Mouse (Mus musculus): ENCODE measurements around the gene Il31.
"Not testable (repeated sequence)": the region's sequence is repeated elsewhere in the genome, so short reads cannot be mapped to it uniquely, and the experiment has no call there.

Gene Il31

DNA sequence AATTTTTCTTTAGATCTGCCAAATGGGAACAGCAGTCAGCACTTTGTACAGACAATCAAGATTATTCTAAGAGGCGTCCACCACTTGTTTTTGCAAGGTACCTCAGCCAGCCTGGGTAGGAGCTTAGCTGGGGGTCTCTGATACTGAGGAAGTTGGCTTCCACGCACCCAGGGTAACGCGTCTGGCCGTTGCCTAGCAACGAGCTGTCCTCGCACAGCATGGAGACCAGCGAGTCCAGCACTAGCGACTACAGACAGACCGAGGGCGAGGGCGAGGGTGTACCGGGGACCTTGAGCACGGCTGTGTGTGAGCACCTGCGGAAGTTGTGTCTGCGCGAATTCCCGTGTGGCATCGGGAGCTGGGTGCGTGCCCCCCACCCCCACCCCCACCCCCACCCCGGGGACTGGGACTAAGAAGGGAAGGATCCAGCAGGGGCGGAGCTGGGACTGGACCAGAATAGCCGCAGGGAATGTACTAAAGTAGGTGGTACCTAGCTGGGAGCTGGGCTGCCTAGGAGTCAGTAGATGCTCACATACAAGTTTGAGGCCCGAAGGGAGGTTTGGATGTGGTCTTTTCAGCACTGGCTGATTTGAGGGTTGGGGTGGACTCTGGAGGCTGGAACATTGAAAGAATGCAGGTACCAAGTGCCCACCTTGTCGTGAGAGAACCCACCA is at the start of gene Il31, which contains the start of gene Lrrc43:
Il31 (minus strand) TSS at position 378 of the 674 bp plus-strand sequence.
Lrrc43 (plus strand) TSS at position 194 of the 674 bp plus-strand sequence.
- DNase-seq (ENCODE audit: low read depth) = no peak

DNA sequence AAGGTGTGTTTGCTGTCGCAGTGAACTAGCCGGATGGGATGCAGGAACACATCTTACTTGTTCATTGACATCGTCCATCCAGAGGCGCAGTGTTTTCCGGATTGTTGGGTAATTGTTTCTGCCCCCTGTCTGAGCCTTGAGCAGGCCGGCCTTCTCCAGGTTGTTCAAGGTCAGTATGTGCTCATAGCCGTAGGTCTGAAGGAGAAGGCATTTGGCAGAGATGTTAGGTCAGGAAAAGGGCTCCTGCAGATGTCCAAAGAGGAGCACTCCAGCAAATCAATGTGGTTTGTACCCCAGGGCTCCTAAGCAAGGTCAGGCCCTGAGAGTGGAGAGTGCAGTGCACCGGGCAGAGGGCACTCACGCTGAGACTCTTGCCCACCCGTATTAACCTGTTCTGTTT is 44.5 kb upstream of the Il31 start:
- DNase-seq (ENCODE audit: low read depth) = no peak

DNA sequence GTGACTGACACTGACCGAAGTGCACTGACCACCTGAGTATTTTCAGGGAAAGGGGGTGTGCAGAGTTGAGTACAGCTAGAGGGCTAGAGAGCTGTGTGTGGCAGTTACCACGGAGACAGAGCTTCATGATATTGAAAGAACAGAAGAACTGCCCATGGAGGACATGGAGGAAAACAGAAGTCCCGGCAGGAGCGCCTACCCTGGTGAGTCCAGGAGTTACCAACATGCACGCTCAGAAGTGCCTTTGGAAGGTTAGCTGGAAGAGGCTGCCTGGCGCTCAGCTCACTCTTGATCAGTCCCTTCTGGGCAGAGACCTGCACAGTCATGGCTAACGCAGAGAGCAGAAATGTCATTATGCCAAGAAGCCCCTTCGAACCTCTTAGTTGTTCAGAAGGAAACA is 40.8 kb upstream of the Il31 start:
- DNase-seq (ENCODE audit: low read depth) = no peak

DNA sequence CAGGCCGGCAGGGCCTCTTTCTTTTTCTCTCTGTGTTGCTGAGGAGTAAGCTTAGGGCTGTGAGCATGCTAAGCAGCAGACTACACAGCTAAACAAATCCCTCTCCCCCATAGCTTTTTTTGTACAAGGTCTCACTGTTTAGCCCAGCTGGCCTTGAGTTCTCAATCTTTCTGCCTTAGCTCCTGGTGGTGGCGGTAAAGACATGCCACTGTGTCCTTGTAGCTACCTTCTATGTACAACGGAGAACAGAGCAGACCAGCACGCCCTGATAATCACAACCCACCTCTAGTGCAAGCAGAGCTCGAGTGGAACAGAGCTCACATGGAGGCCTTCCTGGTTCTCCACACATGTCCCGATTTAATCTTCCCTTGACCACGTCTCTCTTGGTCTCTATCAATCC is 39.4 kb upstream of the Il31 start:
- no peak for DNase-seq (ENCODE audit: low read depth)

DNA sequence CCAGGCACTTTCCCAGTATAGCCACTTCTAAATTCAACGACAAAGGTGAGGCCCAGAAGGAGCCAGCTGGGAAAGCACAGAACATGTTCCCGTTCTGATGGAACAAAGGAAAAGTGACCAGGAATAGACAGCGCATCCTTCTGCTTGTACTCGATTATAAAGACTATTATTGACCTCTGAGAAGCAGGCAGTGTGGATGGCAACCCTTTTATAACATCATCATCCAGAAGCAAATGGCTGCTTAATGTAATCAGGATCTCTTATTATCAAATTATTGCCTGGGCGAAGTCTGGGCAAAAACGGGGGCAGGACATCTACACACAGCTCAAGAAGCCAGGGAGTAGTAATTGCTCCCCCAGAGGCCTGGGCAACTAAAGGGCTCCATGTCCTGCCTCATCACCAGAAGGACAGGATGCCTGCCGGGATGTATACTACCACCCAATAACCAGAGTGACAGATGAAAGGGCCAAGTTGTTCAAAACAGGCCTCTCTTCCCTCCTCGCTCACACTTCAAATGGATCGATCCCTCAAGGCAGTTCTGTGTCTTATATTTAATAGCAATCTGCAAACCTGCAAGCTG is 36.7 kb upstream of the Il31 start:
- DNase-seq (ENCODE audit: low read depth) = no peak

DNA sequence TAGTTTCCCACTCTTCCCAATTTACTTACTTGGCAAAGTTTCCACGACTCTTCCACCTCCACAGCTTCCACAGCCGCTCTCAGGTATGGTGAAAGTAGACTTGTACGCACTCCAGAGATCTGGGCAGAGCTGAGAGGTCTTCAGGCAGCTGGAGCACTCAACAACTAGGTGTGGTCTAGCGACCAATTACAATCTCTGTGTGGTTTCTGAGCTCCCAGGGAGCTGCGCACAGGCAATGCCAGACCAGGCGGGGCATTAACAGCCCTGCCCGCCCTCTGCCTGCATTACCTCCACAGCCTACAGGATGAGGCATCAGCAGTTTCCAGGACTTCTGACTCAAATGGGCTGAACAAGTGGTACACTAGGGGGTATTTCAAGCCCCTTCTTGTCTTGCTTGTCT is 36.0 kb upstream of the Il31 start, which contains the start of gene Gm49027:
Gm49027 (minus strand) TSS at position 208 of the 400 bp plus-strand sequence.
- DNase-seq (ENCODE audit: low read depth) = no peak

DNA sequence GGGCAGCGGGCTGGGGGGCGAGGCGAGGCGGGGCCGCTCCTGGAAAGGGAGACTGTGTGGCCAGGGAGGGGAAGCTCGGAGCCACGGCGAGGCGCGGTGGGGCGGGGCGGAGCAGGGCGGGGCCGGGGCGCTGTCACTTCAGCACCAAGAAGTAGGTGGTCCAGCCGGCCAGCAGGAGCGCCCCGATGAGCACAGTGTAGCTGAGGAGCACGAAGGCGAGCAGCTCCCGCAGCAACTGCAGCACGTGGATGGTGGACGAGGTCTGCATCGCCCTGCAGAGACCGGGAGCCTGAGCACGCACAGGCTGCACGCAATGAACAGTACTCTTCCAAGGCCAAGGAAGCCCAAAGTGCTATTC is 35.1 kb upstream of the Il31 start:
- no peak for DNase-seq (ENCODE audit: low read depth)

DNA sequence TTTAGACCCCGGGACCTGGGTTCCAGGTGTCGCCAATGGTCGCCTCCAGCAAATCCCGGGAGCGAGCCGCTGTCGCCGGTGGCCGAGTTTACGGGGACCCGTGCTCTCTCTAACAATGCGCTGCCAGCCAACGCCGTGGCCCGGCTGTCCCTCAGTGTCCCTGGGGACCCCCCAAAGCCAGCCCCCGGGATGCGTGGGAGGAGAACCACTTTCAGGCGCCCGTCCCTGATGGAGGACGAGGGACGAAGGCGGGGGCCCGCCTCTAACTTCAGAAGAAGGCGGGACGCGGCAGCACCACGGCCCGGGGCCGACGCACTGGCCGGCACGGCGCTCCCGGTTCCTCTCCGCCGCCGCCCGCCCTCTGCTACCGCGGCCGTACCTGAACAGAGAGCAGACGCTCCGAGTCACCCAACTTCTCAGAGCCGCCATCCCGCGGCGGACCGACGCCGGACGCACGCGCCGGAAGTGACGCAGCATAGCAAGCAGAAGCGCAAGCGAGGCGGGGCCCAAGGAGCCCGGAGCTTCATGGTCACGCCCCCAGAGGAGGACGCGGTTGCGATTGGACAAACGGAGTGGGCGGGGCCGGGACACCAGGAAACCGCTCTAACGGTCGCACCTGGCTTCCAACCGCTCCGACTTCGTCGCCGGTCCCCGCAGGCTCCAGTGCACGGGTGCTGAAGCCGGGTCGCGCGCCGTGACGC is 34.6 kb upstream of the Il31 start, which contains the start of gene Diablo:
Diablo (minus strand) TSS at position 485 of the 701 bp plus-strand sequence.
- DNase-seq (ENCODE audit: low read depth) = peak; percentile 98

DNA sequence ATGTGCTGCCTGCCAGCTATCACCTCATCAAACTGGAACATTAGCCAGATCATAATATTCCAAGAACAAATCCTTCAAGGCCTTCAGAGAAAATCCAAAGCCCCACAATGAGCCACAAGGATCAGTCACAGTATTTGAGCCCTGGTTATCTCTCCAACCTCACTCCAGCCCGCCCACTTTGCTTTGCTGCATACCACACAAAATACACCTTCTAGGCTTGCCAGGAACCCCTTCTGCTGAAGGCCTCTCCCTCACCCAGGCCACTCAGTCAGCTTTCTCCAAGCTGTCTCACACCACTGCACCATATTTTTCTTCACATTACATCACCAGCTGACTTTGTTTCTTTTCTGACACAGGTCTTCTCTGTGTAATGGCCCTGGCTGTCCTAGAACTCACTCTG is 32.9 kb upstream of the Il31 start:
- DNase-seq (ENCODE audit: low read depth) = no peak

DNA sequence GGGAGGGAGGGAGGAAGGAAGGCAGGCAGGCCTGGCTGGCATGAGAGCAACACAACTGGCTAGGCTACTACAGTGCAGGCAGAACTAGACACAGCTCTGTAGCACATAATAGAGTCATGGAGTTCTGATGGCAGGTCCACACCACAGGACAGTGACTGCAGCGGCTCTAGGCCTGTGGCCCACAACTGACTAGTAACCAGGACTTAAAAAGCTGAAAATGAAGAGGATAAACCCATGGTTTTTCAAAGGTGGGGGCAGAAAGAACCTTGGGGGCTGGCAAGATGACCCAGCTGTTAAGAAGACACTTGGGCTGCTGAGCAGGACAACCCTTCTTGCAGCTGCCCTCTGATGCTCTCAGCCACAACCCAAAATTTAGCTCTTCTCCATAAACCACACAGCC is 32.3 kb upstream of the Il31 start:
- DNase-seq (ENCODE audit: low read depth) = no peak

DNA sequence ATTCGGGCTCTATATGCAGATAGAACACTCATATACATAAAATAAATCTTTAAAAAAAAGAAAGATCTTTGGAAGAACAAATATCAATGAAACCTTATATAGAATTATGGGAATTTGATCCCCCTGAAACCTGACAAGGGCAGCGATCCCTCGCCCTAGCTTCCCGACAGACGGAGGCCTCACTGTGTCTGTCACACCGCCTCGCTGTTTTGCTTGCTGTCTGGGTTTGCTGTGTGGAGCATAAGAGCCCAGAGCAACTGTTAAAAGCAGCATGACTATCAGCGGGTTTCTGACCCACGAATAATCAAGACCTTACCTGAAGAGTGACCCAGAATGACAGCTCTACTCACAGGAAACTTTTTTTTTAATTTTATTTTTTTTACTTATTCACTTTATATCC is 31.4 kb upstream of the Il31 start:
- DNase-seq (ENCODE audit: low read depth) = no peak

DNA sequence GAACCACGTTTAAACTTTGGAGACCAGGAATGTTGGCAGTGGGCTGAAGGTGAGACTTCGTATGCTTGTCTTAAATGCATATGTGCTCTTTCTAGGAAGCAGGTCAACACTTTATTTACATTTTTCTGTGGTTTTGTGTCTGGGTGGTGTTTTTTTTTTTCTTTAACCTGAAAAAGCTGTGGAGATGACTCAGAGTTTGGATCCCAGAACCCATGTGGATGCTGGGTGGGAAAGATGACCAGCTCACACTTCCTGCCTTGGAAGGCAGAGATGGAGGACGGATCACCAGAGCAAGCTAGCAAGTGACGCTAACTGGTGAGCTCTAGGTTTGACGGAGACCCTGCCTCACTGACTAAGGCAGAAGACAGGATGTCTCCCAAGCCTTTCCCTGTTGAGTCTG is 25.6 kb upstream of the Il31 start:
- DNase-seq (ENCODE audit: low read depth) = no peak

DNA sequence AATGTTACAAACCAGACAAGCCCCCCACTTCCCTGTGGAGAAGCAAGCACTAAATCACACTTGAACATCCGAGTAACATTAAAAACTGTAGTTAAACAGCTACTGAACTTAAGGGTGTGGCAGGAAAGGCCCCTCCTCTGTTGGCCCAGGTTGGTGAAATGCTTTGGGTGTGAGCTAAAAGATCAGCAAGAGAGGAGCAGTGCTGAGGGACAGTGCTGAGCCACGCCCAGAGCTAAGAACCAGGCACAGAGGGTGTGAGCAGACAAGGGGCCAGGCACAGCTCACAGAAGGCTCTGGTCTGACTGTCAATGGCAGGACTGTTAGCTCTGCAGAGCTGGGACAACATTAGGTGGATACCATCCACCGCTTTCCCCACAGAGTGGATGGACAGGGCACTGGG is 22.8 kb upstream of the Il31 start:
- no peak for DNase-seq (ENCODE audit: low read depth)

DNA sequence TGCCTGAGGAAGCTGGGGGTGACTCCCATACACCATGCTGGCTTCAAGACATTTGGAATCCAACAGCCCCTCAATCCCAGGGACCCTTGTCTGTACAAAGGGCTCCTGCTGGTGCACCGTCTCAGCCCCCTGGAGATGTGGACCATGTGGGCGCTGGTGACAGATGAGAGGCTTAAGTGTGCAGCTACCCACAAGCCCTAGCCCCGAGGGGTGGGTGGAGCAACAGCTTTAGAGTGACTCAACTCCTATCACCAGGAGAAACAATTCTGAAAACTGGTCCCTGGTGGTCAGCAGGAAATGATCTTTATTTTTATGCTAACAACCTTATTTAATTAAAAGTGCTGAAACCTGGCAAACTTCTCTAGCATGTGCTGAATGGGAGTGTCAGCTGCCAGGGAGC is 22.1 kb upstream of the Il31 start:
- DNase-seq (ENCODE audit: low read depth) = not testable (repeated sequence)

DNA sequence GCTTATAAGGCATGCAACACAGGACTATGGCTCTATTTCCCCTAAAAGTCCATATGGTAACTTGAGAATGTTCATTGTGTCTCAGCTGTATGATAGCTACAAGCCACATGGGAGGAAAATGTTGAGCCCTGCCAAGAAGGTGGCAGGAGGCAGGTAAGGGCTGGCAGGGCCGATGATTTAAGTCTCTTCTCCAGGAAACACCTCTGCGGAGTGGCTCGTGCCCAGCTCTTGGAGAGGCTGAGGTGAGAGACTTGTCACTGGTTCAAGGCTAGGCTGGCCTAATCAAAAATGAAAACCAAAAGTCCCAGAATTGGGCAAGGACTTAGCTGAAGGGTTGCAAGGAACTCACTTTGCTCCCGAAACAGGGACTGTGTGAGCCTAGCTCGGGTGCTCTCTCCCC is 20.9 kb upstream of the Il31 start, which contains the start of gene B3gnt4:
B3gnt4 (plus strand) TSS at position 301 of the 400 bp plus-strand sequence.
- no peak for DNase-seq (ENCODE audit: low read depth)

DNA sequence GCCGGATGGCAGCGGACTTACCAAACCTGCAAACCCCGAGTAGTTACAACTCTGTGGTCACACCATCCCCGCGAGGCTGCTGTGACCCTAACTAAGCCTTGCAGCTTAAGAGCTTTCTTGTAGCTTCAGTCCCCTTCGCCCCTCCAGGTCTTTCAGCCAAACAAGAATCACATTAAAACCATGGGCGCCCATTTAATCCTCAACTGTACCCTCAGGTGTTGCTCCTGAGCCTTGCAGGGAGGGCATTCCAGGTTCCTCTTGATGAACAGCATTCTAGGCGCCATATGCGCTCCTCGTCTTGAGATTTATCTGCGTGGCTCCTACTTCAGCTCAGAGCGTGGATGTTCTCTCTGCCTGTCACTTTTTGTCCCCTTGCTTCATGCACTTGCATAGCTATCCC is 19.6 kb upstream of the Il31 start:
- DNase-seq (ENCODE audit: low read depth) = no peak

DNA sequence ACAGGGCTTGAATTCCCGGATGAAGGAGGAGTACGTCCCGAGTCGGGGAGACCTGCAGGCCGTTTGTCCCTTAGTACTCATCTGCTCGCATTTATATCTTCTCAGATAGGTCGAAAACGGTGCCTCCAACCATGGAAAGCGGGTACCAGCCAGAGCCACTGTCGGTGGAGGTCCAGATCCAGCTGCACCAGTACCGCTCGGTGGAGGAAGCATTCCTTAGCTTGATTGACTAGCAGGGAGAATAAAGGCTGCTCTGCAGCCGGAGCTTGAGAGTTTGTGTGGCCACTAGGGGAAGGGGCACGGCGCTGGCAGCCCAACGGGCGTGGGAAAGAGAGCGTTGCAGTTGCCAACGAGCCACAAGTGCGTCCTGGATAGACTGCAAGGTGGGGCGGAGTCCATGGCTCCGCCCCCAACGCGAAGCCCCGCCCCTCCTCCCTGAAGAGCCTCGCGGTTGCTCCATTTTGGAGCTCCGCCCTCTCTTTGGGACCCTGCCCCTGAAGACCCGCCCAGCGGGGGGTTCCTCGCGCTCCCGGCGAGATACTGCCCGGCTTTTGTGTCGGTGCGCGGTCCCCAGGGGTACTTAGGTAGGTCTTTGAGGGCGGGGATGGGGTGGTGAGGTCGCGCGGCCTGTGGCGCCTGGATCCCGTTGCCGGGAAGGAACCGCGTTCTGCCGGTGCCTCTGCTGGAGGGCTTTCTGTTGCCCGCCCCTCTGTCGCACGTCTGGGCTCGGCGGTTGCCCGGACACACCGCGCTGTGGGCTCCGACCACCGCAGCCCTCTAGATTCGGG is 18.8 kb upstream of the Il31 start:
- no peak for DNase-seq (ENCODE audit: low read depth)

DNA sequence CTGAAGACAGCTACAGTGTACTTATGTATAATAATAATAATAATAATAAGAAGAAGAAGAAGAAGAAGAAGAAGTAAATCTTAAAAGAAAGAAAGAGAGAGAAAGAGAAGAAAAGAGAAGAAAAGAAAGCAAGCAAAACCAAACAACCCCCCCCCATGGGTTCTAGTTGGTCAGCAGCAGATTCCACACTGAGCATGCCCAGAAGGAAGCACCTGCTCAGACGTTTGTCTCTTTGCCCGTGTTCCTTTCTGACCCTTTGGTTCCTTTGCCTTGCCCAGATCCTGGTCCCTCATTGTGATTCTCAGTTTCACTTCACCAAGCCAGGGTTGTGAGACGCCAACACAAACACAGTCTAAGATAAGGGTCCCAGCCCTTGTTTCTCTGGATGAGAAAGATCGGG is 12.7 kb upstream of the Il31 start:
- peak; percentile 60 for DNase-seq (ENCODE audit: low read depth)

DNA sequence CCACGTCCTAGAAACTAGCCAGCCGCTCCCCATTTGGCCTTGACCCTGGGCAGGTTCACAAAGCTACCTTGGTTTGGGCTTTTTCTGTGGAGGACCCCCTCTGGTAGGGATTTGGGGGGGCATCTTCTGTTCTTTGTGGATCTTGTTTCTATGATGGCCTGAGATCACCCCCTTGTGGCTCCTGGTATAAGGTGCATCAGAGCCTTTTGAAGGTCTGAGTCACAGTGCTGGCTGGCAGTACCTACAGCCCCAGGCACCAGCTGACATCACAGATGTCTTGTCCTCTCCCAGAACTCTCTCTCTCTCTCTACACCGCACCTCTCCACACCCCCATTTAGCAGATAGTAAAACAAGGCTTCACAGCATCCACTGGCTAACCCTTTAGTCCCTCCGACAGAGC is 10.4 kb upstream of the Il31 start:
- DNase-seq (ENCODE audit: low read depth) = peak; percentile 63

DNA sequence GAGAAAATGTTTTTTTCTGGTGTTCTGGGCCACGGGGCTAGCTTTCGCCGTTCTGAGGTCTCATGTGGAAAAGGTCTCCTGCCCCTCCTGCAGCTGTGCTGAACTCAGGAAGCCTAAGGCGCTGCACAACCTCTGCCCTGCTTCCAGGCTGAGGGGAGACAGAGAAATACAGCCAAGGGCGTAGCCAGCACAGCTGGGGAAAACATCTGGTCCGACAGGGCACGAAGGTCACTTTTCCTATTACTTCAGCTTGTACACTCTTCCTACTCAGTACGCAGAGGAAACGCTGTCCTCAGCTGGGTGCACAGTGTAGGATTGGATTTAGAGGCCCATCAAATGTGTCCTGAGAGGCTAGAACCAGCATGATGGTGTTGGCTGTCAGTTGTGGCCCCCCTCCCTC is 646 bp upstream of the Il31 start:
- no peak for DNase-seq (ENCODE audit: low read depth)

DNA sequence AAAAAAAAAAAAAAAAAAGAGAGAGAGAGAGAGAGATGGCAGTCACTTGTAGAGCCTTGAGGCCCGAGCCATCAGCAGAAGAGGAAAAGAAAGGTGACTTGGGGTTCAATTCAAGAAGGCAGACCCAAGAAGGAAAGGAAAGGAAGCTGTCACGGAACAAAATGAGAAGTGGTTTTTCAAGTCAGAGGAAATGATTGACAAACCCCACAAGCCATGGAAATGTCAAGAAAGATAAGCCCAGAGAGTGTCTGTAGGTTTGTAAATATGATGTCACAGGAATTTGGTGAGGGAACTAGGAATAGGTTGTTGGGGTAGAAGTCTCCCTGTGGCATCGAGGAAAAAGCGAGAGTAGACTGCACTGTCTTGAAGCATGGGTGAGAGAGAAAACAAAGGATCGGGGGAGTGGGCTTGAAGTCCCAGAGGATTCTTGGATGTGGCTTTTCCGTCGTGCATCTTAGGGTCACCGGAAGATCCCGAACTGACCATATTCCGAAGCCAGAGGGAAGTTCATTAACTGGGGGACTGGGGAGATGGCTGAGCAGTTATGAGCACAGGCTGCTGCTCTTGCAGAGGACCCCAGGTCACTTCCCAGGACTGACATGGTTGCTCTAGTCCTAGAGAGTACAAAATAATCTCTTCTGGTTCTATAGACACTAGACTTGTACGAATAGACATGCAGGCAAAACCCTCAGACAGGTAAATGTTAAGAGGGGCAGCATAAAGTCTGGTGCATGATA is 1.5 kb downstream of the Il31 start:
- DNase-seq (ENCODE audit: low read depth) = peak; percentile 64

DNA sequence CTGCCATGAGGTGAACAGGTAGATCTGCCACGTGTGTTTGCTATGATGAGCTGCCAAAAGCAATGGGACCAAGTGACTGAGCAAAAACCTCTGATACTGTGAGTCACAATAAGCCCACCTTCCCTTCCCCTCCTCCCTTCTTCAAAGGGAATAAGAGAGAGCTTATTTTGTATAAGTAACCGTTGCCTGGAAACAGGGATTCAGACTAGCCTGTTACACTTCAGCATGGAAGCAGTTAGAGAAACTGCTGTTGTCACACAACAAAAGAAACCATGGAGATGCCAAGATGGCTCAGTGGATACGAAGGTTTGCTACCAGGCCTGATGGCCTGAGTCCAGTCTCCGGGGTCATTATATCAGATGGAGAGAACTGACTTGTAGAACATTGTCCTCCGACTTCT is 15.5 kb downstream of the Il31 start:
- no peak for DNase-seq (ENCODE audit: low read depth)
